Mouse (Mus musculus) CH12.LX (cell line): ENCODE measurements around the gene Iqgap3. TPM values are rescaled to one million over a fixed set of nuclear protein-coding genes. Genes with fewer than 3 reads are reported as not detected.

Experiments used
- DNase-seq: peaks from one replicate; pipeline ENCODE4 v3.0.0-alpha.2; 2013; ENCODE audit errors: extremely low read depth
- H3K27ac ChIP-seq: 2 replicates; pipeline ENCODE4 v1.5.1; 2012; ENCODE audit warnings: low read depth, mild to moderate bottlenecking, control low read depth, moderate library complexity; ENCODE audit not compliant: insufficient read depth
- H3K27me3 ChIP-seq: replicated peaks from 2 replicates; pipeline ENCODE3; 2012; ENCODE audit warnings: inconsistent platforms
- H3K36me3 ChIP-seq, 2 experiments: replicated peaks in 1 of 2; 2 replicates each; pipeline versions ENCODE3 to v1.6.1; 2012; ENCODE audit warnings: inconsistent platforms in 1 of 2, low read length in 1 of 2, mild to moderate bottlenecking in 1 of 2, mixed read lengths in 1 of 2, moderate library complexity in 1 of 2; ENCODE audit not compliant: control insufficient read depth in 1 of 2, insufficient read depth in 1 of 2
- H3K4me1 ChIP-seq, 2 experiments: 2 replicates each; pipeline ENCODE4 v1.6.1; 2012; ENCODE audit warnings: inconsistent platforms in 1 of 2, moderate library complexity in 1 of 2; ENCODE audit not compliant: insufficient read depth in 2 of 2, control insufficient read depth in 1 of 2
- H3K4me2 ChIP-seq: 2 replicates; pipeline ENCODE4 v1.6.1; 2012; ENCODE audit warnings: low read depth, mild to moderate bottlenecking, control low read depth; ENCODE audit not compliant: poor library complexity, insufficient read depth, severe bottlenecking
- H3K4me3 ChIP-seq, 3 experiments: fragments of 150-350 bp in 1 of 3; sonication (generic) in 1 of 3; replicated peaks in 1 of 3; 2 replicates each; pipeline versions ENCODE3 to v1.5.1; 2011 to 2012; ENCODE audit warnings: low read depth in 2 of 3, low read length in 2 of 3, mild to moderate bottlenecking in 2 of 3, moderate library complexity in 2 of 3, control low read depth in 1 of 3, improper control_type of control experiment in 1 of 3, inconsistent platforms in 1 of 3, mixed read lengths in 1 of 3; ENCODE audit not compliant: poor library complexity in 1 of 3
- H3K79me2 ChIP-seq: replicated peaks from 2 replicates; pipeline ENCODE4 v1.6.1; 2012; ENCODE audit warnings: mild to moderate bottlenecking, moderate library complexity; ENCODE audit not compliant: control insufficient read depth, poor library complexity, insufficient read depth, severe bottlenecking; ENCODE audit errors: extremely low read depth
- H3K9ac ChIP-seq: 2 replicates; pipeline ENCODE4 v1.6.1; 2012; ENCODE audit warnings: low read depth, mild to moderate bottlenecking, control low read depth, moderate library complexity; ENCODE audit not compliant: insufficient read depth
- H3K9me3 ChIP-seq: replicated peaks from 2 replicates; pipeline ENCODE3; 2012; ENCODE audit warnings: low read length, inconsistent platforms, mixed read lengths
- BHLHE40 ChIP-seq: IDR thresholded peaks from 2 replicates; pipeline ENCODE4 v1.6.1; 2011; ENCODE audit warnings: mild to moderate bottlenecking, low read depth, low read length, improper control_type of control experiment
- CHD1 ChIP-seq: IDR thresholded peaks from 2 replicates; pipeline ENCODE4 v1.6.1; 2012; ENCODE audit warnings: low read depth, low read length, improper control_type of control experiment, inconsistent platforms
- CTCF ChIP-seq, 2 experiments: IDR thresholded peaks in 1 of 2; conservative IDR thresholded peaks in 1 of 2; 2 replicates each; pipeline ENCODE4 v1.5.1; 2011 to 2012; ENCODE audit warnings: low read depth in 2 of 2, low read length in 2 of 2, improper control_type of control experiment in 1 of 2, inconsistent platforms in 1 of 2, mild to moderate bottlenecking in 1 of 2, moderate library complexity in 1 of 2
- ELF1 ChIP-seq: IDR thresholded peaks from 2 replicates; pipeline ENCODE4 v1.6.1; 2014; ENCODE audit warnings: low read depth, mild to moderate bottlenecking, inconsistent platforms, low read length, improper control_type of control experiment
- ETS1 ChIP-seq: conservative IDR thresholded peaks from 2 replicates; pipeline ENCODE4 v1.6.1; 2012; ENCODE audit warnings: low read depth, mild to moderate bottlenecking, inconsistent platforms, low read length, improper control_type of control experiment, moderate library complexity
- GABPA ChIP-seq: IDR thresholded peaks from 2 replicates; pipeline ENCODE4 v1.6.1; 2012; ENCODE audit warnings: low read depth, low read length, improper control_type of control experiment, inconsistent platforms; ENCODE audit not compliant: insufficient replicate concordance
- JUND ChIP-seq: conservative IDR thresholded peaks from 2 replicates; pipeline ENCODE4 v1.6.1; 2011; ENCODE audit warnings: low read depth, low read length, improper control_type of control experiment
- KAT2A ChIP-seq: IDR thresholded peaks from 2 replicates; pipeline ENCODE4 v1.6.1; 2012; ENCODE audit warnings: low read length, improper control_type of control experiment, inconsistent platforms; ENCODE audit not compliant: insufficient replicate concordance
- MAX ChIP-seq: IDR thresholded peaks from 2 replicates; pipeline ENCODE4 v1.6.1; 2011; ENCODE audit warnings: low read length, improper control_type of control experiment
- MAZ ChIP-seq: IDR thresholded peaks from 2 replicates; pipeline ENCODE4 v1.6.1; 2012; ENCODE audit warnings: low read depth, mild to moderate bottlenecking, inconsistent platforms, low read length, improper control_type of control experiment, moderate library complexity
- MXI1 ChIP-seq: IDR thresholded peaks from 2 replicates; pipeline ENCODE4 v1.6.1; 2011; ENCODE audit warnings: mild to moderate bottlenecking, low read depth, low read length, improper control_type of control experiment
- NRF1 ChIP-seq: IDR thresholded peaks from 2 replicates; pipeline ENCODE4 v1.6.1; 2014; ENCODE audit warnings: low read depth, mild to moderate bottlenecking, inconsistent platforms, low read length, improper control_type of control experiment, moderate library complexity
- PAX5 ChIP-seq: IDR thresholded peaks from 2 replicates; pipeline ENCODE4 v1.6.1; 2012; ENCODE audit warnings: low read length, inconsistent platforms, mixed read lengths
- POLR2A ChIP-seq: IDR thresholded peaks from 2 replicates; pipeline ENCODE4 v1.6.1; 2011; ENCODE audit warnings: low read depth, mild to moderate bottlenecking, improper control_type of control experiment, low read length
- POLR2AphosphoS2 ChIP-seq: IDR thresholded peaks from 2 replicates; pipeline ENCODE4 v1.6.1; 2011; ENCODE audit warnings: low read depth, low read length, improper control_type of control experiment
- RCOR1 ChIP-seq: conservative IDR thresholded peaks from 2 replicates; pipeline ENCODE4 v1.6.1; 2012; ENCODE audit warnings: low read depth, mild to moderate bottlenecking, inconsistent platforms, low read length, improper control_type of control experiment
- SIN3A ChIP-seq: IDR thresholded peaks from 2 replicates; pipeline ENCODE4 v1.6.1; 2012; ENCODE audit warnings: low read length, improper control_type of control experiment, inconsistent platforms
- TBP ChIP-seq: conservative IDR thresholded peaks from 2 replicates; pipeline ENCODE4 v1.6.1; 2011; ENCODE audit warnings: low read depth, low read length, improper control_type of control experiment
- TCF12 ChIP-seq: IDR thresholded peaks from 2 replicates; pipeline ENCODE4 v1.6.1; 2014; ENCODE audit warnings: low read depth, mild to moderate bottlenecking, inconsistent platforms, low read length, improper control_type of control experiment
- UBTF ChIP-seq: IDR thresholded peaks from 2 replicates; pipeline ENCODE4 v1.6.1; 2012; ENCODE audit warnings: low read depth, mild to moderate bottlenecking, inconsistent platforms, low read length, improper control_type of control experiment, moderate library complexity
- USF1 ChIP-seq: IDR thresholded peaks from 2 replicates; pipeline ENCODE4 v1.6.1; 2014; ENCODE audit warnings: low read depth, mild to moderate bottlenecking, inconsistent platforms, low read length, improper control_type of control experiment
- USF2 ChIP-seq: conservative IDR thresholded peaks from 2 replicates; pipeline ENCODE4 v1.6.1; 2011; ENCODE audit warnings: low read depth, low read length, improper control_type of control experiment
- ZC3H11A ChIP-seq: IDR thresholded peaks from 2 replicates; pipeline ENCODE4 v1.6.1; 2012; ENCODE audit warnings: low read depth, mild to moderate bottlenecking, inconsistent platforms, low read length, improper control_type of control experiment
- ZKSCAN1 ChIP-seq: IDR thresholded peaks from 2 replicates; pipeline ENCODE4 v1.6.1; 2012; ENCODE audit warnings: low read depth, inconsistent platforms, low read length, improper control_type of control experiment, borderline replicate concordance
- ZNF384 ChIP-seq: IDR thresholded peaks from 2 replicates; pipeline ENCODE4 v1.6.1; 2012; ENCODE audit warnings: low read depth, low read length, improper control_type of control experiment, inconsistent platforms
- dilution Hi-C: fragments of 300-500 bp; cut with MboI; formaldehyde crosslinking; loops from 2 replicates; pipeline ENCODE4 v1.14.3; 2020; ENCODE audit warnings: low sequenced_read_pairs; ENCODE audit not compliant: extremely low pct_unique_long_range_greater_than_20kb, extremely low pct_ligation_motif_present
- in situ Hi-C: fragments of 300-500 bp; cut with MboI; formaldehyde crosslinking; loops from 3 replicates; pipeline ENCODE4 v1.14.3; 2019; ENCODE audit warnings: low sequenced_read_pairs, low pct_ligation_motif_present, low pct_unique_long_range_greater_than_20kb, mixed read lengths
- polyA plus RNA-seq: library from polyadenylated mRNA; unstranded; fragments of >175 nt; gene quantifications from 2 replicates; pipeline ENCODE4 v1.2.1, GENCODE M21; 2012; ENCODE audit warnings: low read depth; ENCODE audit not compliant: insufficient read length
- total RNA-seq, 2 experiments: library from RNA; depleted of rRNA; stranded (reverse); fragments of 300-350 nt in 1 of 2; fragments of >200 nt in 1 of 2; gene quantifications; 2 replicates each; pipeline ENCODE4 v1.2.3; 2012 to 2014

The Iqgap3 gene
- total and polyA plus RNA-seq, 3 experiments: 13.0 to 21.9 (median 18.3) TPM

- TF ChIP-seq CHD1: no peak
- TF ChIP-seq POLR2AphosphoS2: no peak
- no peak for TF ChIP-seq POLR2A
- no peak for TF ChIP-seq TCF12
- TF ChIP-seq BHLHE40: no peak
- no peak for TF ChIP-seq USF2
- TF ChIP-seq MAZ: no peak
- no peak for TF ChIP-seq JUND
- no peak for TF ChIP-seq GABPA
- no peak for TF ChIP-seq NRF1
- TF ChIP-seq ZNF384: no peak
- TF ChIP-seq ZKSCAN1: no peak
- no peak for TF ChIP-seq UBTF
- TF ChIP-seq TBP: no peak
- TF ChIP-seq USF1: no peak
- TF ChIP-seq ELF1: no peak
- no peak for TF ChIP-seq ETS1
- no peak overlapping the region for H3K9ac ChIP-seq
- H3K4me2 ChIP-seq: no peak overlapping the region
- H3K27ac ChIP-seq: no peak overlapping the region
- no peaks in the 10 kb centered on the region for H3K4me1 ChIP-seq
- peaks cover 19 to 53% of the 10 kb centered on the region in 2 experiments for H3K36me3 ChIP-seq
- H3K4me3 ChIP-seq: no peak overlapping the region
- in situ Hi-C loops: no loop called here
- H3K27me3 ChIP-seq: no peaks in the 10 kb centered on the region
- DNase-seq: no peak
- H3K9me3 ChIP-seq: no peaks in the 10 kb centered on the region
- dilution Hi-C loops: no loop called here
- no peaks in the 10 kb centered on the region for H3K79me2 ChIP-seq
Measured at GRCm38 (mm10) chr3:88121164-88122131, 39.7 kb downstream of the Iqgap3 start.

GRCm38 (mm10) chr3:88125195-88125594, 43.4 kb downstream of the Iqgap3 start:
- no peak for DNase-seq
- H3K79me2 ChIP-seq: no peaks in the 10 kb centered on the region
- H3K36me3 ChIP-seq: peaks cover 4 to 17% of the 10 kb centered on the region in 2 experiments
- in situ Hi-C loops: no loop called here
- H3K27ac ChIP-seq: no peak overlapping the region
- H3K4me3 ChIP-seq: no peak overlapping the region
- H3K9ac ChIP-seq: no peak overlapping the region
- H3K4me1 ChIP-seq: peaks cover 2 to 15% of the 10 kb centered on the region in 2 experiments; a peak in 3 of 4 replicates
- TF ChIP-seq MXI1: no peak
- TF ChIP-seq CTCF (conservative IDR thresholded peaks at IDR 0.05 in 1 of 2, IDR thresholded peaks at IDR 0.05 in 1 of 2; ENCODE audit: low read depth in 2 of 2, low read length in 2 of 2): no peak
- no peak for TF ChIP-seq PAX5
- no peak for TF ChIP-seq RCOR1
- TF ChIP-seq ZKSCAN1: no peak
- TF ChIP-seq TBP: no peak
- no peak for TF ChIP-seq KAT2A
- no peak for TF ChIP-seq ZC3H11A
- no peak for TF ChIP-seq TCF12
- no peak for TF ChIP-seq SIN3A
- no peak for TF ChIP-seq MAX
- TF ChIP-seq GABPA: no peak
- H3K9me3 ChIP-seq: no peaks in the 10 kb centered on the region
- H3K4me2 ChIP-seq: no peak overlapping the region
- dilution Hi-C loops: no loop called here
- no peaks in the 10 kb centered on the region for H3K27me3 ChIP-seq
